Mouse (Mus musculus): Measurements from ENCODE around the gene Gm20737.
"Not testable (repeated sequence)": the region's sequence is repeated elsewhere in the genome, so short reads cannot be mapped to it uniquely, and the experiment has no call there.

The Gm20737 gene

DNA sequence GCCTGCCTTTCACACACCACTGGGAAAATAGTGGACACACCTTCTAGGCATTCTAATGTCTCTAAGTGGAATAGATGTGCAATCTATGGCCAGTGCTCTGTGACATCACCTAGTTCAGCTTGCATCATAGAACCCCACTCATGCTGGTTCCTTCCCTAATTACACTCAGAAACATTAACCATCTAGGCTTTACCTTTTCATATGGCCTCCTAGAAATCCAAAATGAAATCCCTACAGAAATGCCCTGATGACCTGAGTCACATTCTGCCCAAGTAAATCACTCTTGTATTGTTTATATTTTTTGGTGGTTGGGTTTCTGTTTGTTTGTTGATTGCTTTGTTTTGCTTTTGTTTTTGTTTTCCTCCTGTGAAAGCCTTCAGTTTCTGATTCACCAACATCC lies at the start of gene Gm20737:
TSS of gene Gm20737 (minus strand) at position 101 of the 400 bp plus-strand sequence.
- DNase-seq = not testable (repeated sequence)

DNA sequence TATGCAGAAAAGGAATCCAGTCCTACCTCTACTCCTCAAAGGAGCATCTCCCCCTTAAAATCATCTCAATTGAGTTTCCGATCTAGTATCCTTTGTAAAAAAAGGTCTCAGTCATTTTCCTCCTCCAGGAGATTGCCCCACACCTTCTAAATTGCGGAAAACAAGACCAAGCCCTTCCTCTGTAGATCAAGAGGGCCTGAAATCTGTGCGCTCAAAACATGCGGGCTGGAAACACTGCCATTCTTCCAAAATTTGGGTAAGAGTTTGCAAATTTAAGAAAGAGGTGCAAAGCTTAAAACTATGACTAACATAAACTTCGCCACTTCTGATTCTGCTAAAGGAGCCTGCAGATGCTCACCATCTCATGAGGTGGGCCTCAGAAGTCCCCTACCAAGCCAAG lies 17.3 kb upstream of the Gm20737 start, which contains the start of gene Gm21775:
TSS of gene Gm21775 (plus strand) at position 301 of the 400 bp plus-strand sequence.
- DNase-seq = not testable (repeated sequence)
